Mouse (Mus musculus): ENCODE data around the gene Sel1l3. TPM values are rescaled to one million over a fixed set of nuclear protein-coding genes. Genes with fewer than 3 reads are reported as not detected.

The Sel1l3 gene
- total RNA-seq, 1 experiment from 2014 or later = 2.0 TPM

DNA sequence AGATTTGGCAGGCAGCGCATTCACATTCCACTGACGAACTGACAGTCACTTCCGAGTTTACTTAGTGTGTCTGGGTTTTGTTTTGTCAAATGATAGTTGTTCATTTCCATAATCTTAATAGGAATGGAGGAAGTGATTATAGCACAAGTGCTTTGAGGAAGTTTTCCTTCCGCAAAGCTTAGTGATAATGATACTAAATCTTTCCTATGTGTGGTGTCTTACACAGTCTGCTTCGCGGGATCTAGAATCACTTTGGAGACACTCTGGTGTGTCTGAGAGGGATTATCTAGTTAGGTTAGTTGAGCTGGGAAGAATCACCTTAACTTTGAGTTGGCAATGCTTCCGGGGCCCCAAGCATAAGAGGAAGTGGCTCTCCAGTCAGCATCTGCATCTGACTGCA, 126.3 kb downstream of the Sel1l3 start:
- no peak for DNase-seq

DNA sequence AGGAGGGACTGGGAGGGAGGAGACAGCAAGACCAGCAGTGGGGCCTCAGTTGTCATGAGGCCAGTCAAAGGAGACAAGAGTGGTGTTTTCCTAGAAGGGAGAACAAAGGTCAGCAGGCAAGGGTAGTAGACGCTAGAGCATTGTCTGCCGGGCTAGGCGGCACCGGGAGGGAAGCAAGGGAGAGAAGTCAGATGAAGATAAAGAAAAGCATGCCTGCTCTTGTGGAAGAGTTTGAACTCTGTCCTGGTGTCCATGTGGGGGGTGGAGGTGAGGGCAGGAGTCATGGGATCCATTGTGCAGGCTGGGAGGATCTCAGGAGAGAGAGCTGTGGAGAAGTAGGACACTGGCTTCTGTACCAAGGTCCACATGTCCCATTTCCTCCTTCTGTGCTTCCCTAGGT, 135.3 kb downstream of the Sel1l3 start:
- DNase-seq = no peak

DNA sequence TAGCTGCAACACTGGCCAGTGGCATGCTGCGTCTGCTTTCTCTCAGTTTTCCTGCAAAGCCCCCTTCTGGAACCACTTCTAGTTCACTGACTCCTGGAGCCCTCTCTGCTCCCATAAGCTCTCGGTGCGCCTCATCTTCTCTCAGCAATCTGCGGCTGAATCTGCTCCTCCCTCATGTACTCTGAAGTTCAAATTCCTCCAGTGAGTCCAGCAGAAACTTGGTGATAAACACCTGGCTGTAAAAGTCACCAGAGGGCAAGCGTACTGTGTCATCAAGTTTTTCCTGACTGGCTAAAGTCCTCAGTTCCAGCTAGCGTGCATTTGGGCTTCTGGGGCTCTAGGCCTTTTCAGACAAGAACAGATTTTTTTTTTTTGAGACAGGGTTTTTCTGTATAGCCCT, 139.2 kb downstream of the Sel1l3 start:
- DNase-seq = no peak

DNA sequence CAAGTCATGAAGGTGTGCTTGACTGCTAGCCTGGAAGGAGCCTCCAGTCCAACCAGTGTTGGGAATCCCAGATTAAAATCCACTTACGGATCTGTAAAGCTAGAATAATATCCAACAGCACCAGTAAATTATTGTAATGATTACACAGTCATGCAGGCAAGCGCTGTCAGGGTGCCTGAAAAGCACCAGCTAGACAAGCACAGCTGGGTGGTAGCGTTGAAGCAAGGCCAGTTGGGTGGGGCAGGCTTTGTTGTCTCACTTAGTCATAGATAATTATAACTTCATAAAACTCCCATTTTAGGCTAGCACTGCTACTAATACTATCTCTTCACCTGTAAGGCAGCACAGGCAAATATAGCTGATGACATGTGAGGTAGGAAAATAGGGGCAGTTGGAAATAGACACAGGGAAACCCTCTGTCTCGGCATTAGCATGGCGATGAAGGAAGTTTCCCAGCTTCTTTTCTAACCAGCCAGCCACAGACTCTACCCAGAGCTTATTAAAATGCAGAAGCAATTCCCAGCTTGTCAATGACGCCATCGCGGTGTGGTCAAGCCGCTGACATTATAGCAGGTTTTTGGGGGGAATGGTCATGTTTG, 152.1 kb downstream of the Sel1l3 start:
- no peak for DNase-seq

Other genes with a start within 250 kb of the Sel1l3 start
- gene Slc34a2, start 175.8 kb downstream of the Sel1l3 start, total RNA-seq (2021) = not detected in 2 replicates
- gene Smim20, start 53.2 kb upstream of the Sel1l3 start, total RNA-seq (2021) = 60.7 and 70.8 TPM in 2 replicates

Measured in adrenal gland, postnatal 25 days (tissue).